Mouse (Mus musculus) heart, adult 11 months (tissue): ENCODE measurements around the gene Tmcc3.

ENCODE experiments used
- DNase-seq: peaks from one replicate; pipeline ENCODE4 v3.0.0; 2022

Tmcc3 gene

GRCm38 (mm10) chr10:94551924-94552523 lies 240.3 kb downstream of the Tmcc3 start:
- peak; percentile 93 for DNase-seq

- DNase-seq: no peak
Observed at GRCm38 (mm10) chr10:94555394-94555793, 243.6 kb downstream of the Tmcc3 start.

- DNase-seq: no peak
Observed at GRCm38 (mm10) chr10:94557428-94558149, 245.8 kb downstream of the Tmcc3 start.

DNA sequence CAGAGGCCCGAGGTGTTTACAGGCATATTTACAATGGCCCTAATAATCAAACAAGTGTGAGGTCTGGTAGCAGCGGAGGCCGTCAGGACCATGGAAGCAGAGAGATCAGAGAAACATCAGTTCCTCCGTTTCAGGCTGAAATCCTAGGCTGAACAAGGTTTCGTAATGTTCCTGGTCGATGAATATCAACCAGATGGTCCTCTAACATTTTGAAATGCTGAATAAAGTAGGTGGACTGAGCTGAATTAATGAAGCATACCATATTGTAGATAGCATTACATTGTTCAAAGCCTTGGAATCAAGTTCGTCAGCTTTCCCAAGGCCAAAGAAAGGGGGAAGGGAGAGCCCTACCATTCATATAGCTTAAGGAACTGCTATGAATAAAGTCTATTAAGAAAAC lies 247.1 kb downstream of the Tmcc3 start:
- no peak for DNase-seq

DNA sequence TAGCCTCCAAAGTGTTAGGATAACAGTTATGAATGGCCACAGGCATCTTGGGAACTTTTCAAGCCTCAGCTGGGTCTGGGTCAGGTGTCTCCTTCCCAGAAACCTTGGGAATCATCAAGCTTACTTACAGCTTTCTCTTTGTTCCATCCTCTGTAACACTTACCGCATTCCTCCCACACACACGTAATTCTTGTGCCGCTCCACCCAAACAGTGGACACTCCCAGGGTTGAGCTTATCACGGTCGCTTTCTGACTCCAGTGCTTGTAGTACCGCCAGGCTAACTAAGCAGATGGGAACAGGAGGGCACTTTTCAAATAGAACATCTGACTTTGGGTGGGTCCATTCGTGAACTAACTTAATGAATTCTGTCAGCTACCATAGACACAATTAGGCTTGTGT lies 249.6 kb downstream of the Tmcc3 start:
- peak; percentile 96 for DNase-seq

DNA sequence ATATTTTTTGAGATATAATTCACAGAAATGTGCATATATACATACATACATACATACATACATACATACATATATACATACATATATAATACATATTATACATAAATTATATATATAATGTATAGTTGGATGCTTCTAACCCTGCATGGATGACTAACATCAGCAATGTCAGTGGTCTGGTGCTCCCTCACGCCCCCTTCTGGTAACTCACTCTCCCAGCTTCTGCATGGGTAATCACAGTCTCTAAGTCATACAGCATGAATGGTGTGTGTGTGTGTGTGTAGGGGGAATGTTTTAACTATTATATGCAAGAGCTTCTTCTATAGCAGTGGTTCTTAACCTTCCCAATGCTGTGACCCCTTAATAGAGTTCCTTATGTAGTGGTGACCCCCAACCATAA lies 250.4 kb downstream of the Tmcc3 start:
- no peak for DNase-seq

GRCm38 (mm10) chr10:94562991-94563390 lies 251.2 kb downstream of the Tmcc3 start:
- DNase-seq: no peak

GRCm38 (mm10) chr10:94565410-94566221 lies 253.9 kb downstream of the Tmcc3 start:
- DNase-seq: peak; percentile 93

- DNase-seq: peak; percentile 89
Observed at GRCm38 (mm10) chr10:94566222-94566868, 254.6 kb downstream of the Tmcc3 start.

DNA sequence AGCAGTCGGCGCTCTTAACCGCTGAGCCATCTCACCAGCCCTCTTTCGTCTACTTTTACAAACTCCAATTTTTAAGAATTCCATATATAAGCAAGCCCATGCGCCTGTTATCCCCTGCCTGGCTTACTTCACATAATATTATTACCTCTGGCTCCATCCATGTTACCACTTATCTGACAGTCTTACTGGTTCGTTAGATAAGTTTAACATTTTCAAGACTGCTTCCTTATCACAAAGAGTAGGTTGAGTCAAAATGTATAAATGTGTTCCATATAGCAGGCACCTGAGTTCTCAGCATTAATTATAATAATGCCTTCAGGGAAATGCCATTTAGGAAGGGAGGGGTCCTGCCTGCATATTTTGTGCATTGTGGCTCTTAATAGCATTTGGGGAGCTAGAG lies 255.5 kb downstream of the Tmcc3 start:
- no peak for DNase-seq

DNA sequence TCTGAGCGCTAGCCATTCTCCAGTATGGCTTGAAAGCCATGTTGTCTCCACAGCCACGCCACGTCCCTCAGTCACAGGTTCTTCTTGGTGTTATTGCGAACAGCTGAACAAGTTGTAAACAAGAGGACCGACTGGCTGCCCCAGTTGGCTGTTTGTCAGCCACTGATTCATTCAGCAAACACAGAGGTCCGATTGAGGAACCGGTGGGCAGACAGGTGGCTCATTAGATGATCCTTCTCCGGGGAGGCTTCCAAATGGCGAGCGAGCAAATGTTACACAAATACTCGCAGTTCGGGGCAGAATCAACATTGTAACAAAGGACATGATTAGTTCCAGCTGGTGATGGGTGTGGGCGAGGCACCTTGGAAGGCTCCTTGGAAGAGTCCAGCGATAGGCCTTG lies 256.2 kb downstream of the Tmcc3 start:
- DNase-seq: peak; percentile 90

DNA sequence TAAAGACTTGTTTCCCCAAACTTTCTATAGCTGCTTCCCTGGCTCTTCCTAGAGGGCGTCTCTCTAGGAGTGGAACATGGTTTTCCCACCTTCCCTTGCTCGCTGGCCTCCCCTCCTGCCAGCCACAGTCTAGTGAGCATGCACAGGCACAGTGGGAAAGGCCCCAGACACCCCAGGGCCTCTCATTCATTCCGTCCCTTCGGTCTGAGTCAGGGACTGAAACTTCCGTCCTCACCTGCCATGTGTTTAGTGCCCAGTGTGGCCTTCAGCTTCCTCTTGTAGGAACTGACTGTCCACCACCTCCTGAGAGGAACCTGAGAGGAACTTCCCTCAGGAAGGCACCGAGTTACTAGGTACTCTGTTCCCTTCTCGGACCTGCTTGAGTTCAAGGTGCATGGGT lies 257.1 kb downstream of the Tmcc3 start:
- DNase-seq: no peak

DNA sequence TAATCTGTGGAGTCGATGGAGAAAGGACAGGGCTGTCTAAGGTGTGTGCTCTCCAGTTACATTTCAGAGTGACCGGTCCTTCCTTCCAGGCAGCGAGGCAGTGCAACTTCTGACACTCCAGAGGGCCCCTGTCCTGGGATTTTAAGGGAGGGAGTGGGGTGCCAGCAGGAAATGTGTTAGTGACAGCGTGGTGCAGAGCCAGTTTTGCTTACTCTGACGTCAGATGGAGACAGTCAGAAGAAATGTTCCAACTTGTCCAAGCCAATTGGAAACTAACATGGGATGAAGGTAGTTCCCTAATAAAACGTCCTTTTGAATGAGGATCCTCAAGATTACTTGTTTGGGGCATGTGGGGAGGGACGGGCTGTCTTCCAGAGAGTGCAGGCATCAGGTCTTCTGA lies 258.0 kb downstream of the Tmcc3 start:
- DNase-seq: peak; percentile 93

- peak; percentile 93 for DNase-seq
Observed at GRCm38 (mm10) chr10:94571927-94572620, 260.3 kb downstream of the Tmcc3 start.

DNA sequence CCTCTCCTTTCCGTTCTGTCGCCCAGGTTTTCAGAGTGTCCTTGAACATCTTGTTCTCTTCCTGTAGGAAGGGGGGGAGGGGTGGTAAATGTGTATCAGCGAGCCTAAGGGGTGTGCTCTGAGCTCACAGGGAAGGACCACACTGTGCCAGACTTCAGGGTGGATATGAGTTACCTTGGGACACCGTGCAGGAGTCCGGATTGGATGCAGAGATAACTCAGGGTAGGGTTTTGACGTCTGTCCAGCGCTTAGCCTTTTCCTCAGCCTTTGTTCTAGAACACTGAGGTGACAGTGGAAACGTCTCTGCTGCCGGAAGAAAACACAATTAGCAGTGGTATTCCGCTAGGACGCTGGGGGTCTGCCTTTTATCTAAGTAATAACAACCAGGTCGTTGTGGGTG lies 261.0 kb downstream of the Tmcc3 start:
- DNase-seq: peak; percentile 98

- peak; percentile 98 for DNase-seq
Observed at GRCm38 (mm10) chr10:94574451-94575333, 262.9 kb downstream of the Tmcc3 start.

GRCm38 (mm10) chr10:94575958-94576357 lies 264.2 kb downstream of the Tmcc3 start:
- peak; percentile 99 for DNase-seq

DNA sequence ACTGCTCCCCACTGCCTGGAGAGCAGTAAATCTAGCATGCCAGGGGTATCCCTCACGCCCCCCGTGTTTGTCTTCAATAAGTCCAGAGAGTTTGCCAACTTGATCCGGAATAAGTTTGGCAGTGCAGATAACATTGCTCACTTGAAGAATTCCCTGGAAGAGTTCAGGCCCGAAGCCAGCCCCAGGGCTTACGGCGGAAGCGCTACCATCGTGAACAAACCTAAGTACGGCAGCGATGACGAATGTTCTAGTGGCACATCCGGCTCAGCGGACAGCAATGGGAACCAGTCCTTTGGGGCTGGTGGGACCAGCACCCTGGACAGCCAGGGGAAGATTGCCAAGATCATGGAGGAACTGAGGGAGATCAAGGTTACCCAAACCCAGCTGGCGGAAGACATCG lies 267.1 kb downstream of the Tmcc3 start:
- DNase-seq: peak; percentile 92

DNA sequence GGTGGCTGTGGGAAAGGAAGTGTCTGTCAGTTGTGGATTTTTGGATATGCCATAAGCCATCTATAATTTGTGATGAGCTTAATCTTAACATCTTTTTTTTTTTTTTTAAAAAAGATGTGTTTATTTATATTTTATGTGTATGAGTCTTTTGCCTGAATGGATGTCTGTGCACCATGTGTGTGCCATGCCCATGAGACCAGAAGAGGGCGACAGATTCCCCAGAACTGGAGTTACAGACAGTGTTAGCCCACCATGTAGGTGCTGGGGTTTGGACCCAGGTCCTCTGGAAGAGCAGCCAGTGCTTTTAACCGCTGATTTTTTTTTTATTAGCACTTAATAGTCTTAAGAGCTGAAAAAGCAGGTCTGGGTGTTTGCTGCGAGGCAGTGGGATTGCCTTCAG lies 269.6 kb downstream of the Tmcc3 start:
- peak; percentile 88 for DNase-seq

DNA sequence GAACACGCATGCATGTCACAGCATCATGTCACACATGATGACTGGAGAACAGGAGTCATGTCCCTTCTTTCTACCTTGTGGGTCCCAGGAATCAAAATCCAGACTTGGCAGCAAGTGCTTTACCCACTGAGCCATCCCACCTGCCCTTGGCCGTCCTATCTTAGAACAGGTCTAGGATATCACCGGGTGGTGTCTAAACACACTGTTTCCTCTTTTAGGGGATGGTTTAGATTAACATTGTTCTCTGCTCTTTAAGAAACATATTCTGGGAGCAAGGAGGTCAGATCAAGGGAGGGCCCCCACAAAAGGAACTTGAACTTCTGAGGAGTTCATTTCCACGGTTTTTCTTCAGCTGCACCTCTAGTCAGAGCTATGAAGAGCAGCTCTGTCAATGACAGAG lies 272.0 kb downstream of the Tmcc3 start:
- no peak for DNase-seq

- DNase-seq: peak; percentile 78
Observed at GRCm38 (mm10) chr10:94584851-94585359, 273.2 kb downstream of the Tmcc3 start.
